Mouse (Mus musculus) macrophage (primary cell): Measurements from ENCODE around the gene Rcc1. TPM values are rescaled to one million over a fixed set of nuclear protein-coding genes. Genes with fewer than 3 reads are reported as not detected.
"Not testable (repeated sequence)": the region's sequence is repeated elsewhere in the genome, so short reads cannot be mapped to it uniquely, and the experiment has no call there.

Source experiments
- H3K27ac ChIP-seq: fragments of 350-480 bp; formaldehyde crosslinking; 2 replicates; pipeline ENCODE4 v1.9.0; 2021
- H3K36me3 ChIP-seq: fragments of 350-480 bp; formaldehyde crosslinking; 2 replicates; pipeline ENCODE4 v1.9.0; 2021; ENCODE audit errors: inconsistent target
- H3K4me3 ChIP-seq: fragments of 350-480 bp; formaldehyde crosslinking; 2 replicates; pipeline ENCODE4 v1.9.0; 2021; ENCODE audit errors: inconsistent target
- H3K79me2 ChIP-seq: fragments of 350-480 bp; formaldehyde crosslinking; 2 replicates; pipeline ENCODE4 v1.9.0; 2021; ENCODE audit errors: inconsistent target
- WGBS: methylation state at CpG from one replicate; pipeline ENCODE4 v1.1.7; 2026; ENCODE audit warnings: inconsistent platforms; ENCODE audit not compliant: missing documents; 5-methylcytosine and 5-hydroxymethylcytosine counted together
- polyA plus RNA-seq: library from polyadenylated mRNA; stranded (reverse); fragments of 250-400 nt; gene quantifications from 3 replicates; pipeline ENCODE4 v1.2.4, GENCODE M21; 2018; ENCODE audit warnings: inconsistent platforms

Rcc1 gene
- polyA plus RNA-seq, 1 experiment from 2014 or later, result 4.4 TPM

- WGBS, result 73% methylated on average over 8 of the region's 8 CpGs
- Histone ChIP-seq H3K79me2 (no peaks in the 10 kb centered on the region), H3K4me3 (no peak overlapping the region), H3K27ac (no peak overlapping the region), H3K36me3 (peaks cover 20% of the 10 kb centered on the region)
Observed at GRCm38 (mm10) chr4:132295696-132296390, 57.6 kb downstream of the Rcc1 start.

- 89% methylated on average over 7 of the region's 7 CpGs for WGBS
- H3K36me3 ChIP-seq, result peaks cover 30% of the 10 kb centered on the region
- H3K27ac ChIP-seq, result no peak overlapping the region
- H3K4me3 ChIP-seq, result no peak overlapping the region
- H3K79me2 ChIP-seq, result no peaks in the 10 kb centered on the region
Observed at GRCm38 (mm10) chr4:132293682-132294240, 59.6 kb downstream of the Rcc1 start.

GRCm38 (mm10) chr4:132292988-132293387, 60.4 kb downstream of the Rcc1 start:
- 79% methylated on average over 3 of the region's 4 CpGs for WGBS
- peaks cover 30% of the 10 kb centered on the region for H3K36me3 ChIP-seq
- H3K79me2 ChIP-seq, result no peaks in the 10 kb centered on the region
- H3K27ac ChIP-seq, result no peak overlapping the region
- no peak overlapping the region for H3K4me3 ChIP-seq

GRCm38 (mm10) chr4:132291624-132292335, 61.6 kb downstream of the Rcc1 start:
- WGBS, result 95% methylated on average over 12 of the region's 12 CpGs
- Histone ChIP-seq H3K27ac (no peak overlapping the region), H3K79me2 (no peaks in the 10 kb centered on the region), H3K4me3 (no peak overlapping the region), H3K36me3 (peaks cover 30% of the 10 kb centered on the region)

GRCm38 (mm10) chr4:132291056-132291455, 62.3 kb downstream of the Rcc1 start:
- Histone ChIP-seq H3K27ac (no peak overlapping the region), H3K79me2 (no peaks in the 10 kb centered on the region), H3K4me3 (no peak overlapping the region), H3K36me3 (peaks cover 37% of the 10 kb centered on the region)
- WGBS, result 98% methylated on average over 4 of the region's 4 CpGs

GRCm38 (mm10) chr4:132288840-132289239, 64.6 kb downstream of the Rcc1 start:
- WGBS, result 83% methylated on average over 1 of the region's 5 CpGs
- peaks cover 53% of the 10 kb centered on the region for H3K36me3 ChIP-seq

More at GRCm38 (mm10) chr4:132288840-132289239, 64.6 kb downstream of the Rcc1 start:
- H3K79me2 ChIP-seq, H3K4me3 ChIP-seq, H3K27ac ChIP-seq: not testable (repeated sequence)

Other genes starting within 250 kb of the Rcc1 start
- gene Oprd1, start 209.1 kb downstream of the Rcc1 start, polyA plus RNA-seq, result 0.06 TPM in 1 of 3 replicates, not detected in the others
- gene Ythdf2, start 141.3 kb downstream of the Rcc1 start, polyA plus RNA-seq, result 22.2 to 36.0 TPM (median 24.4 TPM) in 3 replicates
- 7.8 to 8.4 TPM (median 8.3 TPM) in 3 replicates for gene Gmeb1, start 92.0 kb downstream of the Rcc1 start, polyA plus RNA-seq
- 14.6 to 29.9 TPM (median 25.8 TPM) in 3 replicates for gene Taf12, start 79.2 kb downstream of the Rcc1 start, polyA plus RNA-seq
- gene Rab42, start 50.2 kb downstream of the Rcc1 start, polyA plus RNA-seq, result 0.52 to 0.69 TPM (median 0.60 TPM) in 3 replicates
- 20.1 to 47.1 TPM (median 30.7 TPM) in 3 replicates for gene Trnau1ap, start 24.1 kb downstream of the Rcc1 start, polyA plus RNA-seq
- 9.3 to 18.7 TPM (median 9.9 TPM) in 3 replicates for gene Phactr4, start 68.9 kb upstream of the Rcc1 start, polyA plus RNA-seq
- 1.9 to 6.5 TPM (median 4.3 TPM) in 3 replicates for gene Med18, start 110.3 kb upstream of the Rcc1 start, polyA plus RNA-seq
- 12.3 to 18.2 TPM (median 13.4 TPM) in 3 replicates for gene Sesn2, start 156.9 kb upstream of the Rcc1 start, polyA plus RNA-seq
- gene Atpif1, start 180.1 kb upstream of the Rcc1 start, polyA plus RNA-seq, result 516 to 719 TPM (median 630 TPM) in 3 replicates
- gene Dnajc8, start 181.9 kb upstream of the Rcc1 start, polyA plus RNA-seq, result 98.0 to 366 TPM (median 125 TPM) in 3 replicates
- gene Ptafr, start 210.5 kb upstream of the Rcc1 start, polyA plus RNA-seq, result 102 to 269 TPM (median 231 TPM) in 3 replicates